Mouse (Mus musculus) cerebellum, postnatal 25 days (tissue): ENCODE measurements around the gene Gm3435.
"Not testable (repeated sequence)": the region's sequence is repeated elsewhere in the genome, so short reads cannot be mapped to it uniquely, and the experiment has no call there.

Experiments used
- DNase-seq, 2 experiments: peaks; one replicate each; pipeline ENCODE4 v3.0.0; 2021; ENCODE audit warnings: mixed read lengths in 2 of 2

Gm3435 gene

GRCm38 (mm10) chr17:15041175-15041729, 31.3 kb downstream of the Gm3435 start, which contains the start of the genes Ermard, Tcte3 and Gm3448:
Gene Ermard (plus strand): TSS chr17:15041208.
Gene Tcte3 (minus strand): TSS chr17:15041488.
Gene Gm3448 (minus strand): TSS chr17:15041537.
- DNase-seq = peak; percentile 67 to 69

GRCm38 (mm10) chr17:15050338-15050737, 40.4 kb downstream of the Gm3435 start:
- DNase-seq = not testable (repeated sequence)

- DNase-seq = not testable (repeated sequence)
Observed at GRCm38 (mm10) chr17:15052766-15053165, 42.8 kb downstream of the Gm3435 start.

- not testable (repeated sequence) for DNase-seq
Observed at GRCm38 (mm10) chr17:15053183-15053828, 43.3 kb downstream of the Gm3435 start.

GRCm38 (mm10) chr17:15053829-15054200, 43.8 kb downstream of the Gm3435 start:
- not testable (repeated sequence) for DNase-seq

GRCm38 (mm10) chr17:15055925-15056324, 45.9 kb downstream of the Gm3435 start:
- no peak for DNase-seq

- no peak for DNase-seq
Observed at GRCm38 (mm10) chr17:15058161-15058591, 48.2 kb downstream of the Gm3435 start.

GRCm38 (mm10) chr17:15059646-15060045, 49.7 kb downstream of the Gm3435 start:
- no peak for DNase-seq

- no peak for DNase-seq
Observed at GRCm38 (mm10) chr17:15060356-15060755, 50.4 kb downstream of the Gm3435 start.

GRCm38 (mm10) chr17:15065391-15066024, 55.5 kb downstream of the Gm3435 start:
- DNase-seq = peak; percentile 60 to 70

- DNase-seq = peak in 1 of 2 experiments; percentile 20
Observed at GRCm38 (mm10) chr17:15066066-15066465, 56.1 kb downstream of the Gm3435 start.

GRCm38 (mm10) chr17:15066911-15067310, 56.9 kb downstream of the Gm3435 start:
- no peak for DNase-seq

- no peak for DNase-seq
Observed at GRCm38 (mm10) chr17:15068040-15068792, 58.2 kb downstream of the Gm3435 start.

- DNase-seq = peak in 1 of 2 experiments; percentile 21
Observed at GRCm38 (mm10) chr17:15069124-15069523, 59.1 kb downstream of the Gm3435 start.
